Mouse (Mus musculus): Measurements from ENCODE around the gene Abcb4.

- no peak for TF ChIP-seq CTCF (IDR thresholded peaks at IDR 0.05; ENCODE audit: low read depth, low read length)
- TF ChIP-seq POLR2A (IDR thresholded peaks at IDR 0.05; ENCODE audit: insufficient read depth, low read length), result no peak
- no peak for TF ChIP-seq EP300 (IDR thresholded peaks at IDR 0.05; ENCODE audit: insufficient read depth, low read depth, low read length)
Measured at GRCm38 (mm10) chr5:8902141-8902817, 8.8 kb downstream of the Abcb4 start.

All from ES-Bruce4 (cell line).